Mouse (Mus musculus) CH12.LX (cell line): Measurements from ENCODE around the gene Hibadh. TPM values are rescaled to one million over a fixed set of nuclear protein-coding genes. Genes with fewer than 3 reads are reported as not detected.

Experiments
- DNase-seq: peaks from one replicate; pipeline ENCODE4 v3.0.0-alpha.2; 2013; ENCODE audit errors: extremely low read depth
- H3K27ac ChIP-seq: 2 replicates; pipeline ENCODE4 v1.5.1; 2012; ENCODE audit warnings: low read depth, mild to moderate bottlenecking, control low read depth, moderate library complexity; ENCODE audit not compliant: insufficient read depth
- H3K27me3 ChIP-seq: replicated peaks from 2 replicates; pipeline ENCODE3; 2012; ENCODE audit warnings: inconsistent platforms
- H3K36me3 ChIP-seq, 2 experiments: replicated peaks in 1 of 2; 2 replicates each; pipeline versions ENCODE3 to v1.6.1; 2012; ENCODE audit warnings: inconsistent platforms in 1 of 2, low read length in 1 of 2, mild to moderate bottlenecking in 1 of 2, mixed read lengths in 1 of 2, moderate library complexity in 1 of 2; ENCODE audit not compliant: control insufficient read depth in 1 of 2, insufficient read depth in 1 of 2
- H3K4me1 ChIP-seq, 2 experiments: 2 replicates each; pipeline ENCODE4 v1.6.1; 2012; ENCODE audit warnings: inconsistent platforms in 1 of 2, moderate library complexity in 1 of 2; ENCODE audit not compliant: insufficient read depth in 2 of 2, control insufficient read depth in 1 of 2
- H3K4me2 ChIP-seq: 2 replicates; pipeline ENCODE4 v1.6.1; 2012; ENCODE audit warnings: low read depth, mild to moderate bottlenecking, control low read depth; ENCODE audit not compliant: poor library complexity, insufficient read depth, severe bottlenecking
- H3K4me3 ChIP-seq, 3 experiments: fragments of 150-350 bp in 1 of 3; sonication (generic) in 1 of 3; replicated peaks in 1 of 3; 2 replicates each; pipeline versions ENCODE3 to v1.5.1; 2011 to 2012; ENCODE audit warnings: low read depth in 2 of 3, low read length in 2 of 3, mild to moderate bottlenecking in 2 of 3, moderate library complexity in 2 of 3, control low read depth in 1 of 3, improper control_type of control experiment in 1 of 3, inconsistent platforms in 1 of 3, mixed read lengths in 1 of 3; ENCODE audit not compliant: poor library complexity in 1 of 3
- H3K79me2 ChIP-seq: replicated peaks from 2 replicates; pipeline ENCODE4 v1.6.1; 2012; ENCODE audit warnings: mild to moderate bottlenecking, moderate library complexity; ENCODE audit not compliant: control insufficient read depth, poor library complexity, insufficient read depth, severe bottlenecking; ENCODE audit errors: extremely low read depth
- H3K9ac ChIP-seq: 2 replicates; pipeline ENCODE4 v1.6.1; 2012; ENCODE audit warnings: low read depth, mild to moderate bottlenecking, control low read depth, moderate library complexity; ENCODE audit not compliant: insufficient read depth
- H3K9me3 ChIP-seq: replicated peaks from 2 replicates; pipeline ENCODE3; 2012; ENCODE audit warnings: low read length, inconsistent platforms, mixed read lengths
- CHD1 ChIP-seq: IDR thresholded peaks from 2 replicates; pipeline ENCODE4 v1.6.1; 2012; ENCODE audit warnings: low read depth, low read length, improper control_type of control experiment, inconsistent platforms
- CHD2 ChIP-seq: IDR thresholded peaks from 2 replicates; pipeline ENCODE4 v1.6.1; 2011; ENCODE audit warnings: low read length, improper control_type of control experiment
- GABPA ChIP-seq: IDR thresholded peaks from 2 replicates; pipeline ENCODE4 v1.6.1; 2012; ENCODE audit warnings: low read depth, low read length, improper control_type of control experiment, inconsistent platforms; ENCODE audit not compliant: insufficient replicate concordance
- HCFC1 ChIP-seq: IDR thresholded peaks from 2 replicates; pipeline ENCODE4 v1.6.1; 2012; ENCODE audit warnings: low read depth, mild to moderate bottlenecking, inconsistent platforms, low read length, improper control_type of control experiment
- IRF4 ChIP-seq: IDR thresholded peaks from 2 replicates; pipeline ENCODE4 v1.6.1; 2014; ENCODE audit warnings: low read depth, mild to moderate bottlenecking, inconsistent platforms, low read length, improper control_type of control experiment
- KAT2A ChIP-seq: IDR thresholded peaks from 2 replicates; pipeline ENCODE4 v1.6.1; 2012; ENCODE audit warnings: low read length, improper control_type of control experiment, inconsistent platforms; ENCODE audit not compliant: insufficient replicate concordance
- MAFK ChIP-seq: IDR thresholded peaks from 2 replicates; pipeline ENCODE4 v1.6.1; 2011; ENCODE audit warnings: low read length, improper control_type of control experiment; ENCODE audit not compliant: insufficient replicate concordance
- MAZ ChIP-seq: IDR thresholded peaks from 2 replicates; pipeline ENCODE4 v1.6.1; 2012; ENCODE audit warnings: low read depth, mild to moderate bottlenecking, inconsistent platforms, low read length, improper control_type of control experiment, moderate library complexity
- MXI1 ChIP-seq: IDR thresholded peaks from 2 replicates; pipeline ENCODE4 v1.6.1; 2011; ENCODE audit warnings: mild to moderate bottlenecking, low read depth, low read length, improper control_type of control experiment
- NELFE ChIP-seq: IDR thresholded peaks from 2 replicates; pipeline ENCODE4 v1.6.1; 2011; ENCODE audit warnings: low read depth, low read length, improper control_type of control experiment
- RAD21 ChIP-seq: IDR thresholded peaks from 2 replicates; pipeline ENCODE4 v1.6.1; 2011; ENCODE audit warnings: low read depth, mild to moderate bottlenecking, low read length, improper control_type of control experiment, moderate library complexity
- RCOR1 ChIP-seq: conservative IDR thresholded peaks from 2 replicates; pipeline ENCODE4 v1.6.1; 2012; ENCODE audit warnings: low read depth, mild to moderate bottlenecking, inconsistent platforms, low read length, improper control_type of control experiment
- SIN3A ChIP-seq: IDR thresholded peaks from 2 replicates; pipeline ENCODE4 v1.6.1; 2012; ENCODE audit warnings: low read length, improper control_type of control experiment, inconsistent platforms
- TCF12 ChIP-seq: IDR thresholded peaks from 2 replicates; pipeline ENCODE4 v1.6.1; 2014; ENCODE audit warnings: low read depth, mild to moderate bottlenecking, inconsistent platforms, low read length, improper control_type of control experiment
- UBTF ChIP-seq: IDR thresholded peaks from 2 replicates; pipeline ENCODE4 v1.6.1; 2012; ENCODE audit warnings: low read depth, mild to moderate bottlenecking, inconsistent platforms, low read length, improper control_type of control experiment, moderate library complexity
- USF1 ChIP-seq: IDR thresholded peaks from 2 replicates; pipeline ENCODE4 v1.6.1; 2014; ENCODE audit warnings: low read depth, mild to moderate bottlenecking, inconsistent platforms, low read length, improper control_type of control experiment
- ZC3H11A ChIP-seq: IDR thresholded peaks from 2 replicates; pipeline ENCODE4 v1.6.1; 2012; ENCODE audit warnings: low read depth, mild to moderate bottlenecking, inconsistent platforms, low read length, improper control_type of control experiment
- ZKSCAN1 ChIP-seq: IDR thresholded peaks from 2 replicates; pipeline ENCODE4 v1.6.1; 2012; ENCODE audit warnings: low read depth, inconsistent platforms, low read length, improper control_type of control experiment, borderline replicate concordance
- ZNF384 ChIP-seq: IDR thresholded peaks from 2 replicates; pipeline ENCODE4 v1.6.1; 2012; ENCODE audit warnings: low read depth, low read length, improper control_type of control experiment, inconsistent platforms
- dilution Hi-C: fragments of 300-500 bp; cut with MboI; formaldehyde crosslinking; loops from 2 replicates; pipeline ENCODE4 v1.14.3; 2020; ENCODE audit warnings: low sequenced_read_pairs; ENCODE audit not compliant: extremely low pct_unique_long_range_greater_than_20kb, extremely low pct_ligation_motif_present
- in situ Hi-C: fragments of 300-500 bp; cut with MboI; formaldehyde crosslinking; loops from 3 replicates; pipeline ENCODE4 v1.14.3; 2019; ENCODE audit warnings: low sequenced_read_pairs, low pct_ligation_motif_present, low pct_unique_long_range_greater_than_20kb, mixed read lengths
- polyA plus RNA-seq: library from polyadenylated mRNA; unstranded; fragments of >175 nt; gene quantifications from 2 replicates; pipeline ENCODE4 v1.2.1, GENCODE M21; 2012; ENCODE audit warnings: low read depth; ENCODE audit not compliant: insufficient read length
- total RNA-seq, 2 experiments: library from RNA; depleted of rRNA; stranded (reverse); fragments of 300-350 nt in 1 of 2; fragments of >200 nt in 1 of 2; gene quantifications; 2 replicates each; pipeline ENCODE4 v1.2.3; 2012 to 2014

Gene Hibadh
- total and polyA plus RNA-seq, 3 experiments = 38.6 to 60.4 (median 44.4) TPM

DNA sequence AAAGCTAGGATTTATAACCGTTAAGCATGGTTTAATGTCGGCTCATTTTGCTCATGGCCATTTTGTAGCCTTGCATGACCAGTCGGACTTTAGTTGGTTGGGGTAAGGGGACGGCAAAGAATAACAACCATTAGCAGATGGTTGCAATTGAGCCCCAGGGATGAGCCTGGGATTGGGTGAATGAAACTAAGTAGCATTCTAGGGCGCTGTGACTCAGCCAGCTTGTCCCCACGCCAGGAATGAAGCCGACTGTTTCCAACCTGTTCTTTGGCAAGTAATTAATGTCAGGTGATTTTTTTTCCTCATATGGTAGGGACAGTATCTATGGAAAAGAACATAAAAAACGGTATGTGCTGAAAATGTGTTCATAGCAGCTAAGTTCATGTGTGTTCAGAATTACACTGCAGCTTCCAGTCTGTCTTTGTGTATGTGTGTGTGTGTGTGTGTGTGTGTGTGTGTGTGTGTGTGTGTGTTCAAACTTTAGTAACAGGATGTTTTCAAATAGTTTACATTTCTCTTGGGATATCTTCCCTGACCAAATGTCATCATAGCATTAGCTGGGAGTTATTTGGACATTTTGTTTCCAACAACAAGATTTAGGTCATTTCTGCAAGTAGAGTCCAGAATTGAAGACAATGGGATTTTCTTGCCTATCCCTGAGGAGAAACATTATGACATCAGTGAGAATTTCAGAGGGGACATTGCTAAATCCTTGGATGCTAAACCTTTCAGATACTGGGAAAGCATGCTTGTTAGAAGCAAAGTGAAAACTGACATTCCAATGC, 135.3 kb downstream of the Hibadh start:
- Histone ChIP-seq H3K4me3 (no peak overlapping the region), H3K4me2 (no peak overlapping the region), H3K79me2 (no peaks in the 10 kb centered on the region), H3K9ac (no peak overlapping the region), H3K27me3 (no peaks in the 10 kb centered on the region), H3K4me1 (no peaks in the 10 kb centered on the region), H3K9me3 (no peaks in the 10 kb centered on the region), H3K27ac (no peak overlapping the region), H3K36me3 (no peaks in the 10 kb centered on the region)
- no peak for TF ChIP-seq ZNF384
- no peak for TF ChIP-seq USF1
- no peak for TF ChIP-seq UBTF
- TF ChIP-seq MAFK = no peak
- no peak for TF ChIP-seq MAZ
- no peak for TF ChIP-seq SIN3A
- TF ChIP-seq CHD1 = no peak
- TF ChIP-seq ZKSCAN1 = no peak
- no peak for TF ChIP-seq RCOR1
- no peak for TF ChIP-seq IRF4
- TF ChIP-seq TCF12 = no peak
- TF ChIP-seq CHD2 = no peak
- TF ChIP-seq KAT2A = no peak
- no peak for TF ChIP-seq HCFC1
- no peak for TF ChIP-seq RAD21
- no peak for TF ChIP-seq NELFE
- TF ChIP-seq MXI1 = no peak
- no peak for TF ChIP-seq ZC3H11A
- dilution Hi-C loops = no loop called here
- in situ Hi-C loops = no loop called here
- no peak for DNase-seq

DNA sequence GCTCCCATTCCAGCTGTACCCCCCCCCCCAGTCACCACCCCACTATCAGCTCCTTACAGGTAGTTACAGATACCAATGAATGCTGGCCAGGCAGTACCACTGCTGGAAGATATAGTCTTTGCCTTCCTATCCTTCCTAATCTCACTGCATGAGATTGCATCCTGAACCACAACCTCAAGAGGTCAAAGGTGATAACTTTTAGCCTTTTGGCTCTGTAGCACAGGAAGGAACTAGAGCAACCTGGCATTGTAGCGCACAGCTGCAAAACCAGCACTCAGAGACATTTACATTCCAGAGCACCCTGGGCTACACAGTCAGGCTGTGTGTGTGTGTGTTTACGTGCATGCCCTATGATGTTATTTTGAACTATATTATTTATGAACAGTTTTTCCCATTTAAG, 137.2 kb downstream of the Hibadh start:
- TF ChIP-seq GABPA = no peak
- Histone ChIP-seq H3K4me1 (no peaks in the 10 kb centered on the region), H3K9ac (no peak overlapping the region), H3K27ac (no peak overlapping the region), H3K27me3 (no peaks in the 10 kb centered on the region), H3K4me3 (no peak overlapping the region), H3K9me3 (no peaks in the 10 kb centered on the region), H3K36me3 (no peaks in the 10 kb centered on the region), H3K79me2 (no peaks in the 10 kb centered on the region), H3K4me2 (no peak overlapping the region)
- no peak for DNase-seq
- in situ Hi-C loops = no loop called here
- dilution Hi-C loops = no loop called here
